Mouse (Mus musculus): Measurements from ENCODE around the gene Ptcd3. TPM values are rescaled to one million over a fixed set of nuclear protein-coding genes. Genes with fewer than 3 reads are reported as not detected.
"Not testable (repeated sequence)": the region's sequence is repeated elsewhere in the genome, so short reads cannot be mapped to it uniquely, and the experiment has no call there.

The Ptcd3 gene
- total RNA-seq, 2 experiments from 2014 or later = 112 to 114 TPM

DNA sequence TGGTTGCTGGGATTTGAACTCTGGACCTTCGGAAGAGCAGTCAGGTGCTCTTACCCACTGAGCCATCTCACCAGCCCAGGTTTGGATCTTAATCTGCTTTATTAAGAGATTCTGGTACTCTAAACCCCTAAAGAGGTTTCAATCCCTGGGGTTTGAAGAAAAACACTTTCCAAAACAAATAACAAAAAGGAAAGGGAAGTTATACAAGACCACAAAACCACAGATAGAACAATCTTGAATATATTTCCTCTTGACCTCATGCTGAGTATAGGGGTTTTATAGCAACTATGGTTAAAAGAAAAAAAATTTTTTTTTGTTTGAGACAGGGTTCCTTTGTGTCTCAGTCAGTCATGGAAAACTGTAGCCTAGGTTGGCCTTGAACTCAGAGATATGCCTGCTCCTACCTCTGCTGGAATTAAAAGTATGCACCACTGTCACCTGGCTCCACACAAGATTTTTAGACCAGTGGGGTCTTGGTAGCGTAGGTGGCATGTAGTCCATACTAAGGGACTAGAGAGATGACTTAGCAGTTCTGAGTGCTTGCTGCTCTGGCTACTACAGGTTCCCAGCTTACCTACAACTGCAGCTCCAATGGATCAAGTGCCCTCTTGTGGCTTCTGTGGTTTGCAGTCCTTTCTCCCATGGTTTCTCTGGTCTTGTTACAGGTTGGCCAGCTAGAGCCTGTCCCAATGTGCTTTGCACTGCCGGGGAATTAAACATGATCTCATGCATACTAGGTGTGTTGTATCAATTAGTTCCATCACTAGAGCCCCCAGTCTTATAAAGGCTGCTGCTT, 30.4 kb downstream of the Ptcd3 start:
- DNase-seq = no peak
- intact Hi-C loops (cut with DNase I) = no loop called here

GRCm38 (mm10) chr6:71871396-71871795, 37.2 kb downstream of the Ptcd3 start:
- intact Hi-C loops (cut with DNase I) = no loop called here
- no peak for DNase-seq

- DNase-seq = peak in 1 of 2 experiments; percentile 18
- intact Hi-C loops (cut with DNase I) = loop anchor here (10.0 kb wide), 1 partner anchor 296 kb away; no protein-coding TSS in a partner anchor
Measured at GRCm38 (mm10) chr6:71868809-71869208, 39.7 kb downstream of the Ptcd3 start.

DNA sequence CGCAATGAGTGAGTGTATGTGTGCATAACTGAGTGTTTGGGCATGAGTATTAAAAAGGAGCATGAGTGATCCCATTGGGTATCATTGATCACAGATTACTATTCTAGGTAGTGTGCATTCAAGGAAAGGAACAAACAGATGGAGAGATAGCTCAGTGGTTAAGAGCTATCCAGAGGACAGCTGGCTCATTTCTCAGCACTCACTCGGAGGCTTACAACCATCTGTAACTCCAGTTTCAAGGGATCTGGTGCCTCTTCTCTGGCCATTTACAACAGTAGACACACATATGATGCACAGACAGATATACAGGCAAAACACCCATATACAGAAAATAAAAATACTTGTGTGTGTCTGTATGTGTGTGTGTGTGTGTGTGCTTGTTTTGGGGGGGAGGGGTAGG, 40.8 kb downstream of the Ptcd3 start:
- intact Hi-C loops (cut with DNase I) = loop anchor here (10.0 kb wide), 1 partner anchor 297 kb away; no protein-coding TSS in a partner anchor
- no peak for DNase-seq

DNA sequence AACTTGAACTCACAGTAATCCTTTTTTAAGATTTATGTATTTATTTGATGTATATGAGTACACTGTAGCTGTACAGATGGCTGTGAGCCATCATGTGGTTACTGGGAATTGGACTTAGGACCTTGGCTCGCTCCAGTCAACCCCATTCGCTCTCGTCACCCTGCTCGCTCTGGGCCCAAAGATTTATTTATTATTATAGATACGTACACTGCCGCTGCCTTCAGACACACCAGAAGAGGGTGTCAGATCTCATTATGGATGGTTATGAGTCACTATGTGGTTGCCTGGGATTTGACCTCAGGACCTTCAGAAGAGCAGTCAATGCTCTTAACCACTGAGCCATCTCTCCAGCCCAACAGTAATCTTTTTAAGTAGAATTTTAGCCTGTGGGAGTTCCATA, 61.6 kb downstream of the Ptcd3 start:
- intact Hi-C loops (cut with DNase I); DNase-seq: not testable (repeated sequence)

GRCm38 (mm10) chr6:71840597-71841290, 67.8 kb downstream of the Ptcd3 start:
- DNase-seq = no peak
- intact Hi-C loops (cut with DNase I) = no loop called here

GRCm38 (mm10) chr6:71839815-71840214, 68.7 kb downstream of the Ptcd3 start:
- DNase-seq = no peak
- intact Hi-C loops (cut with DNase I) = no loop called here

DNA sequence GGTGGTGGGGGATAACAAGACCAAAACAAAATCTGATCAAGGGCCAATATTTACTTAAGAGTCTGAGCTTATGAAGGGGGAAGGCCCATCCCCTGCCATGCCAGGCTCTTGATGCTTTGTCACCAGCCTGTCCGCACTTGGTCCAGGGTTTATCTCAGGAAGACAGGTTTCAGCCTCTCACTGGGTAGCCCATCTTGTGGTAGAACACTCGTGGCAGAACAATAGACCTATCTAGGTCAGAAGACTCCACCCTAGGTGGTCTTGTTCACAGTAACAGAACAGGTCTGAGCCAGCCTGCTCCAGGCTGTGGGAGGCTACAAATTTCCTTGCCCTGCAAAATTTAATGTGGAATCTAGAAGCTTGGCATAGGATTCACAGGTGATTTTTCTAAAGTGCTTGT, 71.7 kb downstream of the Ptcd3 start:
- intact Hi-C loops (cut with DNase I) = no loop called here
- DNase-seq = no peak

GRCm38 (mm10) chr6:71831581-71831960, 77.0 kb downstream of the Ptcd3 start:
- intact Hi-C loops (cut with DNase I) = no loop called here

GRCm38 (mm10) chr6:71830690-71831580, 77.6 kb downstream of the Ptcd3 start, which contains the start of gene Immt:
TSS of gene Immt (plus strand) at chr6:71831331.
- intact Hi-C loops (cut with DNase I) = no loop called here
- DNase-seq = peak; percentile 97

More at GRCm38 (mm10) chr6:71831581-71831960, 77.0 kb downstream of the Ptcd3 start:
- peak; percentile 97 to 98 for DNase-seq

Other genes starting within 250 kb of the Ptcd3 start
- gene Reep1, start 201.2 kb downstream of the Ptcd3 start, total RNA-seq (2021) = 10 to 100 TPM; 20.1 to 21.7 TPM
- gene Mrpl35, start 81.8 kb downstream of the Ptcd3 start, total RNA-seq (2021) = 10 to 100 TPM; 49.1 to 50.0 TPM
- gene Immt, start 77.4 kb downstream of the Ptcd3 start, total RNA-seq (2021) = 100 to 1,000 TPM; 542 to 553 TPM
- gene Polr1a, start 303 bp upstream of the Ptcd3 start, total RNA-seq (2021) = 10 to 100 TPM; 36.7 to 42.3 TPM
- gene St3gal5, start 188.8 kb upstream of the Ptcd3 start, total RNA-seq (2021) = 10 to 100 TPM; 22.4 to 36.0 TPM